Mouse (Mus musculus) A20 (cell line): ENCODE data around the gene Ssh1.

Experiments used
- DNase-seq: peaks from one replicate; pipeline ENCODE4 v3.0.0-alpha.2; 2011; ENCODE audit warnings: low read depth, low spot score

Ssh1 gene

DNA sequence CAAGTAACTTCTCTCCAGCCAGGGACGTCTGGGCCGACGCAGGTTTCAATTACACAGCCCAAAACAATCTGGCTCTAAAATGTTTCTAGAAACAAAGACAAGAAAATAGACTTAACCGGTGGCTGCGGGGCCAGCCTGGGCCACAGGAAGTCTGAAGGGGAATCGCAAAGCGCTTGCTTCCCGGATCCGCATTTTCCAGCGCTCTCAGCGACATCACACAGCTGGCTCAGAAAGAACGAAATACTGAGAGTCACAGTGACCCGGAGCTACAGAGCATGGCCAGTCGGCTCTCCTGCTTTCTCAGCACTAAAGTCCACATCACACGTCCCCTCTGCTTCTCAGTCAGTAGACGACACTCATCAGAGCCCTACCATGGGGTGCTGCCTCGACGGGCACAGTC, 102.8 kb downstream of the Ssh1 start:
- DNase-seq: no peak

DNA sequence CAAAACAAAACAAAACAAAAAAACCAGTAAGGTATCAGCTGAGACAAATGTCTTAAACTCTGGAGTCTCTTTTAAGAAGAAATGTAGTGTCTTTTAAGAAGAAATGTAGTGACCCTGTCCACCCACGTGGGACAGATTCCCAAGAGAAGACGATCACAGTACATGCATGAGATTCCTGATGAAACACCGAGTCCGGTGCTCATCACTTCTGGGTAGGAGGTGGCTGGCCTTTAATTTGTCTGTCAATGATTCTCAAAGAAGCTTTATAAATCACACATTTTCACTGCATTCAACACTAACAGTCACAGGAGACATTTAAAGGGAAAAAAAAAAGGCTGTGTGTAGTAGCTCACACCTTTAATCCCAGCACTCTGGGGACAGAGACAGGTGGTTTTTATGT, 103.8 kb downstream of the Ssh1 start:
- no peak for DNase-seq

DNA sequence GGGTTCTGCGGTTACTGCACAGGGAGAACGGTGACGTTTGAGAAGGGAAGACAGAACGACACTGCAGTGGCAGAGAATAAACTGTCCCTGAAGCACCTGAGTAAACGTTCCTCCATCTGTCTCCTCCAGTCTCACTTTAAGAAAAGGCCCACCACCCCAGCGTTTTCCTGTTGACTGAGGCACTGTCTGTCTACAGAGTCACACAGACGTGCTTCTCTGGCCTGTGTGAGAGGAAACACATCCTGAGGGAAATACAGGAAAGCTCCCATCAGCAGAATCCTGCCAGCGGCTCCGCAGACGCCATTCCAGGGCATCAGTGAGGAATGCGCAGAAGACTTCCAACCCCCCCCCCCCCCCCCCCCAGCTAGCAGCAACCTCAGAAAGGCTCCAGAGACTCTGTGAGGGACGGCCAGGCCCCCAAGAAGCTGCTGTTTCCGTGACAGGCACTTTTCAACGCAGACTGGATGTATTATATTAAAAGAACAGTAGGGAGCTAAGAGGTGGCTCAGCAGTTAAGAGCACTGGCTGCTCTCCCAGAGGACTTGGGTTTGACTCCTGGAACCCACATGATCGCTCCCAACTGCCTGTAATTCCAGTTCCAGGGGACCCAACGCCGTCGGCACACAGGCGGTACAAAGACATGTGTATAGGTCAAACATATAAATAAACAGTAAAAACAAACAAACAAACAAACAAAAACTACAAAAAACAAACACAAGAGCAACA, 104.3 kb downstream of the Ssh1 start:
- no peak for DNase-seq

DNA sequence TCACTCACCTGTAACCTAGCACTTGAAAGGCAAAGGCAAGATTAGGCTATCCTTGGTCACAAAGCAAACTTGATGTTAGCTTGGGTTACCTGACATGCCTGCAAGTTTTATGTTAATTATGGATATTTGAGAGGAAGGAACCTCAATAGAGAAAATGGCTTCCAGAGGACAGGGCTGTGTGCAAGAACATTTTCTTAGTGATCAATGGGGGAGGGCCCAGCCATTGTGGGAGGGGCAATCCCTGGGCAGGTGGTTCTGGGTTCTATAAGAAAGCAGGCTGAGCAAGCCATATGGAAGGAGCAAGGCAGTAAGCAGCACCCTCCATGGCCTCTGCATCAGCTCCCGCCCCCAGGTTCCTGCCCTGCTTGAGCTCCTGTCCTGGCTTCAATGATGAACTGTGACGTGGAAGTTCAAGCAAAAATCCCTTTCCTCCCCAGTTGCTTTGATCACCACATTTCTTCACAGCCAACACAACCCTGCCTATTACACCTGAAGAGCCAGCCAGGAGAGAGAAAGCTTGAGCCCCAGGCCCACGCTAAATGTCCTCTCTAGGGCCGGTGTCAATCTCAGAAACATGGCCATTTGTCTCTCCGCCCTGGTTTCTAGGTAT, 105.4 kb downstream of the Ssh1 start:
- no peak for DNase-seq

DNA sequence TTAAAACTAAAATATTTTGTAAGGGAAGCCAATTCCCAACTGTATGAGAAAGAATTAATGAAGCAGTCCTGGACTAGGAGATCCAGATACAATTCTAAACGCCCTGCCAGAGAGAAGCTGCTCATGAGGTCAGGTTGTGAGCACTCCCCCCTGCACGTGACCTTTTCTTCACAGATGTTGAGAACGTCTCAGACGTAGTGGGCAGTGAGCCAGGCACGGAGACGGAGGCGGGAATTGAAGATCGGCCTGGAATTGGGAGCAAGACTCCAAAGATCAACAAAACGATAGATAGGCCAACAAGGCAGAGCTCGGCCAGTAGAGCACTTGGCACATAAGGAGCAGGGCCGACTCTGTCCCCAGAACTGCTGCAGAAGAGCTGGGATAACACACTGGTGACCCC, 106.6 kb downstream of the Ssh1 start:
- DNase-seq: no peak
